Mouse (Mus musculus) left cerebral cortex, postnatal 25 days (tissue): ENCODE measurements around the gene Trim11. TPM values are rescaled to one million over a fixed set of nuclear protein-coding genes. Genes with fewer than 3 reads are reported as not detected.

Source experiments
- DNase-seq, 2 experiments: peaks; one replicate each; pipeline ENCODE4 v3.0.0; 2022; ENCODE audit warnings: low spot score in 2 of 2, mixed read lengths in 1 of 2
- intact Hi-C: fragments of 180-260 bp; cut with DNase I; formaldehyde crosslinking; loops from one replicate; pipeline ENCODE4 v1.15.1; 2025
- microRNA-seq, 2 experiments: library from miRNA; unstranded; fragments of <30 nt; microRNA quantifications; one replicate each; pipeline ENCODE4 v1.2.0; 2022
- total RNA-seq, 2 experiments: library from RNA; stranded (reverse); gene quantifications; 2 replicates each; pipeline ENCODE4 v1.2.3; 2021

Trim11 gene
- total RNA-seq, 2 experiments from 2014 or later, result 21.5 to 23.7 TPM

GRCm38 (mm10) chr11:58997541-58997940 is 19.6 kb downstream of the Trim11 start:
- intact Hi-C loops, result no loop called here
- no peak for DNase-seq

GRCm38 (mm10) chr11:58999158-58999557 is 21.3 kb downstream of the Trim11 start:
- no peak for DNase-seq
- intact Hi-C loops, result no loop called here

GRCm38 (mm10) chr11:58999830-59000229 is 21.9 kb downstream of the Trim11 start:
- intact Hi-C loops, result no loop called here
- DNase-seq, result no peak

GRCm38 (mm10) chr11:59000635-59001034 is 22.7 kb downstream of the Trim11 start:
- DNase-seq, result peak in 1 of 2 experiments; percentile 69

GRCm38 (mm10) chr11:59002327-59003079 is 24.6 kb downstream of the Trim11 start:
- no peak for DNase-seq
- intact Hi-C loops, result no loop called here

More at GRCm38 (mm10) chr11:59000635-59001034, 22.7 kb downstream of the Trim11 start:
- intact Hi-C loops, result no loop called here

GRCm38 (mm10) chr11:59015052-59015451 is 37.2 kb downstream of the Trim11 start:
- intact Hi-C loops, result no loop called here
- peak; percentile 49 to 59 for DNase-seq

- no peak for DNase-seq
- intact Hi-C loops, result no loop called here
Measured at GRCm38 (mm10) chr11:59026411-59026810, 48.5 kb downstream of the Trim11 start.

GRCm38 (mm10) chr11:59029003-59029402 is 51.1 kb downstream of the Trim11 start:
- DNase-seq, result no peak
- intact Hi-C loops, result no loop called here

Small RNAs within 50 kb of the gene (microRNA-seq; reads per million reads assigned to microRNA genes)
- 0.25 to 1.0 reads per million in 2 experiments for gene Gm44313

Other genes with a start within 250 kb of the Trim11 start
- not detected for gene Olfr317, start 238.9 kb upstream of the Trim11 start, total RNA-seq
- 1 to 10 TPM in 1 of 2 experiments, under 1 TPM in 1; 0.44 to 1.1 TPM for gene Olfr316, start 225.4 kb upstream of the Trim11 start, total RNA-seq
- not detected for gene Olfr315, start 204.9 kb upstream of the Trim11 start, total RNA-seq
- not detected for gene Olfr314, start 195.1 kb upstream of the Trim11 start, total RNA-seq
- 1 to 10 TPM; 1.2 to 3.0 TPM for gene Fam183b, start 176.1 kb upstream of the Trim11 start, total RNA-seq
- gene Olfr313, start 163.1 kb upstream of the Trim11 start, total RNA-seq, result not detected
- gene Olfr312, start 148.9 kb upstream of the Trim11 start, total RNA-seq, result not detected
- gene Olfr311, start 138.8 kb upstream of the Trim11 start, total RNA-seq, result under 1 TPM in 1 of 2 experiments, not detected in 1; 0.21 TPM
- gene Gm12258, start 130.9 kb upstream of the Trim11 start, total RNA-seq, result 10 to 100 TPM; 18.4 to 21.5 TPM
- gene 2810021J22Rik, start 110.9 kb upstream of the Trim11 start, total RNA-seq, result 10 to 100 TPM in 1 of 2 experiments, 1 to 10 TPM in 1; 9.3 to 10.2 TPM
- 1 to 10 TPM; 8.2 to 9.4 TPM for gene Zfp39, start 73.9 kb upstream of the Trim11 start, total RNA-seq
- not detected for gene Btnl10, start 60.2 kb upstream of the Trim11 start, total RNA-seq
- gene Rnf187, start 39.2 kb upstream of the Trim11 start, total RNA-seq, result 100 to 1,000 TPM; 480 to 498 TPM
- gene Hist3h2ba, start 29.2 kb upstream of the Trim11 start, total RNA-seq, result 100 to 1,000 TPM in 1 of 2 experiments, 10 to 100 TPM in 1; 90.4 to 111 TPM
- gene Hist3h2a, start 23.4 kb upstream of the Trim11 start, total RNA-seq, result 10 to 100 TPM; 62.2 to 64.8 TPM
- gene Trim17, start 23.4 kb upstream of the Trim11 start, total RNA-seq, result 1 to 10 TPM; 5.4 TPM
- 1 to 10 TPM; 1.2 to 1.5 TPM for gene Obscn, start 158.3 kb downstream of the Trim11 start, total RNA-seq
- 1 to 10 TPM; 7.1 to 8.8 TPM for gene Iba57, start 185.6 kb downstream of the Trim11 start, total RNA-seq
- 10 to 100 TPM in 1 of 2 experiments, 1 to 10 TPM in 1; 9.8 to 12.2 TPM for gene Gjc2, start 205.1 kb downstream of the Trim11 start, total RNA-seq
- gene Guk1, start 214.1 kb downstream of the Trim11 start, total RNA-seq, result 100 to 1,000 TPM; 124 to 134 TPM
- 10 to 100 TPM; 35.4 to 38.6 TPM for gene Mrpl55, start 224.4 kb downstream of the Trim11 start, total RNA-seq
- gene 2310033P09Rik, start 230.2 kb downstream of the Trim11 start, total RNA-seq, result 10 to 100 TPM; 20.6 to 21.3 TPM